Mouse (Mus musculus) NIH3T3 (cell line): ENCODE data around the gene Gjc1.

ENCODE experiments used
- DNase-seq: peaks from one replicate; pipeline ENCODE4 v3.0.0-alpha.2; 2012; ENCODE audit warnings: low read depth

Gjc1 gene

DNA sequence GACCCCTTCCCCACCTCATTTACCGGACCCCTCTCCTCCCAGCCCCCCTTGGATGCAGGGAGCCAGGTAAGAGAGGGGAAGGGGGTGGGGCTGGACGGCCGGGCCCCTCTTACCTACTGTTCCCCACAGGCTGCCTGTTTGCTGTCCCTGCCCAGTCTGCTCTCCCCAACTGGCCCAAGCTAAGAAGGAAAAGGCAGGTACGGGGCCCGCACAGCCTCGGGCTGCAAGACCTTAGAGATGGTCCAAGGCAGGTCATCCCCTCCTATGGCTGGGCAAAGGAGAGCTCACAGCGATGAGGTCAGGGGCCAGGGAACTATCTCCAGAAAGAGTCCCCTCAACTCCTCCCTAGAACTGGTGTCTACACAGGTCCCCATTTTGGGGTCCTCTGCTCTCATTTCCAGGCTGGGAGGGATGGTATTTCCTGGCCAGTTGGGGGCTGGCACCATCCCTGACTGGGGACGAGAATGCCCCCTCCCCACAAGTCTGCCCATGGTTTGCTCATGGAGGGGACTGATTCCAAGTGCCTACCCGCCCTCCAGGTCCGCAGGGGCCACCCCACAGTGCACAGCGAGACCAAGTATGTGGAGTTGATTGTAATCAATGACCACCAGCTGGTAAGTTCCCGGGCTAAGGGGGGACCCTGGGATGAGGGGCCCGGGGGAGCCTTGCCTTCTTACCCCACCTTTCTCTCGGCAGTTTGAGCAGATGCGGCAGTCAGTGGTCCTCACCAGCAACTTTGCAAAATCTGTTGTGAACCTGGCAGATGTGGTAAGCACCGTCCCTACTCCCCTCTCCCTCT lies 47.4 kb downstream of the Gjc1 start:
- DNase-seq, result no peak

GRCm38 (mm10) chr11:102770662-102771435 lies 48.7 kb downstream of the Gjc1 start:
- DNase-seq, result peak; percentile 32

- DNase-seq, result no peak
Observed at GRCm38 (mm10) chr11:102769993-102770661, 49.4 kb downstream of the Gjc1 start.

DNA sequence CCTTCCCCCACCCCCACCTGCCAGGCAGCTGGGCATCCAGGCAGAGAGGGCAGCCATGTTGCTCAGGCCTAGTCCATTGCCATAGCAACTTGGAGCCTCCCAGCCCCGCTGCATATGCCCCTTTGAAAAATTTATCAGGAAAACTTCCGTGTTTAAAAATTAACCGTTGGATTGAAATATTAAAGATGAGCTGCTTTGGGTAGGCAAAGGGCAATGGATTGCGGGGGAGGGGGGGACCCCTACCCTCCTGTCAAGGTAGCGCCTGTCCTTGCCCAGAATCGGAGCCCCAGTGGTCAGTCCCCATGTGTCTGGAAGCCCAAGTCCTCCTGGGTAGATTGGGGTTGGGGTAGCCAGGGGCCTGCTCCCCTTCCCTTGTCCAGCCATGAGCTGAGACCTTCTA lies 50.4 kb downstream of the Gjc1 start:
- DNase-seq, result no peak

DNA sequence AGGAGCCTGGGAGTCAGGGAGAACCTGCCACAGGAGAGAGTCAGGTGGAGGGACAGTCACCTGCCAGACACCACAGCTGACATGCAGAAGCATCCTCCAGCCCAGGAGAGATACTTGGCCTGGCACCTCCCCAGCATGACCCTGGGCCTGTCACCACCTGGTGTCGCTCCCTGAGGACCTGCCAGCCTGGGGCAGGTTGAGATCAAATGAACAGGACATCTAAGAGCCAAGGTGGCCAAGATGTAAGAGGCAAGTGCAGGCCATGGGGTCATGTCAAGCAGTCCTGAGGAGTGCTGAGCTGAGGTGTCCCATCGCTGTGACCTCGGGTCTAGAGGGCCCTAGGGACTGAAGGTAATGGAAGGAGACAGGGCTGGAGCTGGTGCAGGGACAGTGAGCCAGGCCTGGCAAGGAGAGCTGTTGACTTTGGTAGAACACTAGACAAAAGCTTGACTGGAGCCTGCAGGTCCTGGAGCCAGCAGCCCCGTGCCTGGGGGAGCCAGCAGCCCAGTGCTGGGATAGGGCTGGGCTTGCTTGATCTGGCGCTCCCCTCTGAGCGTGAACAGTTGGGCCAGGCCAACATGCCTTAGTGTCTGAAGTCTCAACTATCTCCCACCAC lies 52.3 kb downstream of the Gjc1 start:
- DNase-seq, result no peak

DNA sequence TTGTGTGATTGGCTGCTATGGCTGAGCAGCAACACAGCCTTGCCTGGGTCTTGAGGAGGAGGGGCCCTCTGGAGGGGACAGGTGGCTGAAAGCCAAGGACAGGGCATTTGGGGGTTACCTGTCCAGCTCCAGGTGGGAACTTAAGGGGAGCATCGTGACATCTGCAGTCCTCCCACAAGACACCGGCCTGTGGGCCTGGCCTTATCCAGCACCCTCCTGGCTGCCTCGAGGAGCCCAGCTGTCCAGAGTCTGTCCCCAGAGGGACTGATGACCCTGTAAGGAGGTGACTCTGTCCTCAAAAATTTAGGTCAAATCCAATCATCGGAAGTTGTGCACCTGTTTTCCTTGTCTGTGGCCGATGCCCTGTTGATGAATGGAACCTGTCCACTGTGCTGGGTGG lies 54.1 kb downstream of the Gjc1 start:
- DNase-seq, result no peak

DNA sequence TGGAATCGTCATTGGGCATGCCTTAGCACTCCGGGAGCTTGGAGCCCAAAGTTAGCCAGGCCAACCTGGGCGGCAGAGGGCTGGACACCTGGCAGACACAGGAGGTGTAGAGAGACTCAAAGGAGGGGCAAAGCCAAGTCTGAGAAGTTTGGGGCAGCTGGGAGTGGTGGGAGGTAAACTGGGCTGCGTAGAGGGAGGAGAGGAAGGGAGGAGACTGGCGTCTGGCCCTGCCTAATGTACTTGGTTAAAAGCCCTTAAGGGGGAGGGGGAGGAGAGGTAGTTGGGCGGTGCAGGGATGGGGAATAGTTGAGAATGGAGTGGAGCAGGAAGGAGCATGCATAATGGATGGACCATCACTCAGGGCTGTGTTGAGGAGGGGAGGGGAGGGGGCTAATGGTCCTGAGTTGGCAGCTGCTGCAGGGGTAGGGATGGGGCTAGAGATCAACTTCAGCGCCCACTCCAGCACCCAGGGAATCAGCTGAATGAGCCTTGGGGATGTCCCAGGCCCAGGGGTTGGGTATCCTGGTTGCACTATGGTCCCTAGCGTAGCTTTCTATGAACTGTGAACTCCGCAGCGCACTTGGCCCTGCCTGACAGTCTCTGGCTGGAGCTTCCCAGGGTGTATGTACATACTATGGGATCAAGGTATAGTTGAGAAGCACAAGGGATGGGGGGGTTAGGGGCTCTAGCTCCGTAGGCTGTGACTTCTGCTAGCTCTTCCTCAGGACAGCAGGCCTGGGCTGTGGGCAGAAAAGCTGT lies 56.3 kb downstream of the Gjc1 start:
- DNase-seq, result no peak

DNA sequence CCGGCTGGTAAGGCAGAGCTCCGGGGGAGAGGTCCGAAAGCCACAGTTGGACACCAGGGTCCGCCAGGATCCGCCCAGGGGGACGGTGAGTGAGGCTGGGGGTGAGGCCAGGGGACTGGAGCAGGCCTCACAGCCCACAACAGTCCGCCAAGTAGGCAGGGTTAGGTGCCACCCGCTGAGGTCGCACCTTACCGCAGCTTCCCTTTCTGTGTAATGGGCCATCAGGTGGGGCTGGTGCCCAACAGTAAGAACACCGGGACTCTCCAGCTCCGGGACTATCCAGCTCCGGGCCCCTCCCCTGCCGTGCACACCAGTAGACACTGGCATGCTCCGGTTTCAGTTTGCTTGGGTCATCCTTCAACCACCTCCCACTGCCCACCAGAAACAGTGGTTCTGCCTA lies 57.3 kb downstream of the Gjc1 start:
- no peak for DNase-seq

DNA sequence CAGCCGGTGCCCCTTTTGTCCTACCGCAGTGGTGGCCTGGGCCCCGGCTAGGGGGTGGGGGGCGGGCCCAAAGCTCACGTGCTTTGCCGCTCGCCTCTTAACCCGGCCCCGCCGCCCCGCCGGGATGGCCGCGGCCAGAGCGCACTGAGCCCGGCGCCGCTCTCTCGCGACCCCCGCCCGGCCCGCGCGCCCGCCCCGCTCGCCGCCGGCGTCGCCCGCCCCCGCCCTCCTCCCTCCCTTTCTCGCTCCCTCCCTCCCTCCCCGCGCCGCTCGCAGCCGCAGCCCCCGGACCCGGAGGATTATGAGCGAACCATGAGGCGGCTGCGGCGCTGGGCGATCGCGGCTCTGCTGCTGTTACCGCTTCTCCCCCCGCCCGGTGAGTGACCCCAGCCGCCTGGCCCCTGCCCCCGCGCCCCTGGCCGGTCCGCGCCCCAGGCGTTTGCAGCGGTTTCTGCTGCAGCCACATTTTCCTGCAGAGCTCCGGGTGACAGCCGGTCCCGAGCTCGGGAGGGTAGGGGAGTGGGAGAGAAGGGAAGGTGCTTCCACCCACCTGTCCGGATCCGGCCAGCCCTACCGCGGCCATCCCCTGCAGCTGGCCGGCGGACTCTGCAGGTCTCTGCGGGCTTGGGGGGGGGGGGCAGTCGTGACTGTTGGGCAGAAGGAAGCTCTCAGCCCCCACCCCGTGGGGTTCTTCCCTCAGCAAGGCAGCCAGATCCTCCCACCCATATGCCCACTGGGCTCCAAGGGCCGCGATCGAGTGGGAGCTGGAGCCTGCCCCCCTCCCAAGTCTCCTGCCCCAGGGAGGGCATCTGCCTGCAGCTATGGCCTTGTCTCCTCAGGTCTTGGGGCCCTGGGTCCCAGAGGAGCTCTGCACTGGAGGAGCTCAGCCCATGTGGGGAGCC lies 57.9 kb downstream of the Gjc1 start, which contains the start of gene Adam11:
TSS of gene Adam11 (plus strand) at position 131 of the 902 bp plus-strand sequence.
- no peak for DNase-seq

- no peak for DNase-seq
Observed at GRCm38 (mm10) chr11:102760805-102761308, 58.6 kb downstream of the Gjc1 start.

DNA sequence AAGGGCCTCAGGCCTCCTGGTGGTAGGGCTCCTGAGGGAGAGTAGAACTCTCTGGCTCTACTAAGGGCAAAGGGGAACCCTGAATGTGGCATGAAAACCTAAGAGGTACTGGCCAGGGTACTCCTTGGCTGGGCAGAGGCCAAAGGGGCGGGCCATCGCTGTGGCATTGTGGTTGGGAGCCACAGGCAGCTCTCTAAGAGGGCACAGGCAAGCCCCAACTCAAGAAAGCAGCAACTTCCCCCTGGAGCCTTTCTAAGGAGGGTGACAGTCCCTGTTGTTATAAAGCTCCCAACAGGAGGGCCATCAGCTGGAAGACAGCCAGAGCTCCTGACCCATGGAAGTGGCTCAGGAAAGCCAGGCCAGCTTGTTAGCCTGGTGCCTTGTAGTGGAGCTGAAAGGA lies 60.5 kb downstream of the Gjc1 start:
- no peak for DNase-seq

GRCm38 (mm10) chr11:102755391-102755790 lies 64.1 kb downstream of the Gjc1 start:
- DNase-seq, result no peak

GRCm38 (mm10) chr11:102754416-102754815 lies 65.1 kb downstream of the Gjc1 start:
- no peak for DNase-seq

- no peak for DNase-seq
Observed at GRCm38 (mm10) chr11:102753591-102754324, 65.7 kb downstream of the Gjc1 start.

DNA sequence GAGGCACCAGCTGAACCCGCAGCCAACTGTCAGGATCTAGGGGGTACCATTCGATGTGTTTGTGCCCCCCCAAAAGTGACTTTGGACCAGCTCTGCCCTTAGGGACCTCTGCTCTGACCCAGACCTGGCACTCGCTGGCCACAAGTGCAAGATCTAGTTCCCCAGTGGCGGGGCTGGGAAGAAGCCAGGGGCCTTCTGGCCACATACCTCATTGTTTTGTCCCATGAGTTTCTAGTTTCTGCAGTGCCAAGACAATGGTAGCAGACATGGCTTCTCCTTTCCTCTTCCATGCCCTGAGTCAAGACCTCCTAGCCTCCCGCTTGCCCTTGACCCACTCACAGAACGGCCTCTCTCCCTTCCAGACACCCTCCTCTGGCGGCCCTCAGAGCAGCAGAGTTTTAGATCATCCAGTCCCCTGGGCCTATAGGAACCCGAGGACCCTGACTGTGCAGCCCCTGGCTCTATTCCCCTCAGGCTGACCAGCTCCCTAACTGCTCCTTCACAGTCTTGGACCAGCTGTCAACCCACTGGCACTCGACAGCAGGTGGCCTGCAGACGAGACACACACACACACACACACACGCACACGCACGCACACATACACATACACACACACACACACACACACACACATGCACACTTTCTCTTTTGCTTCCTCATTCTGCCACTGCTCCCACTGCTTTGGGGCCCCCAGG lies 66.5 kb downstream of the Gjc1 start:
- no peak for DNase-seq

GRCm38 (mm10) chr11:102749712-102750111 lies 69.8 kb downstream of the Gjc1 start:
- no peak for DNase-seq
